Mouse (Mus musculus): Measurements from ENCODE around the gene Slc4a11. TPM values are rescaled to one million over a fixed set of nuclear protein-coding genes. Genes with fewer than 3 reads are reported as not detected.
"Not testable (repeated sequence)": the region's sequence is repeated elsewhere in the genome, so short reads cannot be mapped to it uniquely, and the experiment has no call there.

The Slc4a11 gene
- polyA plus RNA-seq, 1 experiment, result 3.5 TPM

DNA sequence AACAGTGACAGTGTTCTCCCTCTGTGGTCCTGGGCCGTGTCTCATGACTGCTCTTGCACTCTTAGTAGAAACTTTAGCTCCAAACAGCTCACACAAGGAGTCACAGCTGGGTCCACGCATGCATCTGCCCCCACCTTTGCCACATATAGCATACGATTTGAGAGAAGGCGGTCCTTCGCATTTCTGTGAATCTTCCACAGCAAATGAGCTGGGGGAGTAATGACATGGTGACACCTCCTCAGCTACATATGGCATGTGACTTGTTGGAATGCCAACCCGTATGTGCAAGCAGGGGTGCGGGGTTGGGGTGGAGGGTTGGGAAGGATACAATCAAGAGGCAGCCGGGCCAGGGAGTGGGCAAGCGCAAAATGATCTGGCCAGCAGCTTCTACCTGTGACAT, 40.8 kb downstream of the Slc4a11 start:
- TF ChIP-seq CTCF (IDR thresholded peaks at IDR 0.05; ENCODE audit: borderline replicate concordance, insufficient read depth, low read length) (no peak), POLR2A (IDR thresholded peaks at IDR 0.05; ENCODE audit: low read depth, low read length) (no peak)
- H3K27ac ChIP-seq (ENCODE audit: insufficient read depth, low read length), result no peak overlapping the region
- no peaks in the 10 kb centered on the region for H3K4me1 ChIP-seq (ENCODE audit: control insufficient read depth, insufficient read depth, low read length)
- H3K4me3 ChIP-seq (ENCODE audit: insufficient read depth, low read length), result no peak overlapping the region

GRCm38 (mm10) chr2:130655660-130656339, 41.5 kb downstream of the Slc4a11 start:
- Histone ChIP-seq H3K27ac (ENCODE audit: insufficient read depth, low read length) (no peak overlapping the region), H3K4me1 (ENCODE audit: control insufficient read depth, insufficient read depth, low read length) (no peaks in the 10 kb centered on the region), H3K4me3 (ENCODE audit: insufficient read depth, low read length) (no peak overlapping the region)
- TF ChIP-seq POLR2A (IDR thresholded peaks at IDR 0.05; ENCODE audit: low read depth, low read length) (no peak), CTCF (IDR thresholded peaks at IDR 0.05; ENCODE audit: borderline replicate concordance, insufficient read depth, low read length) (no peak)

- H3K4me1 ChIP-seq (ENCODE audit: control insufficient read depth, insufficient read depth, low read length), result no peaks in the 10 kb centered on the region
These were observed 43.6 kb downstream of the Slc4a11 start for GRCm38 (mm10) chr2:130653760-130654159.

DNA sequence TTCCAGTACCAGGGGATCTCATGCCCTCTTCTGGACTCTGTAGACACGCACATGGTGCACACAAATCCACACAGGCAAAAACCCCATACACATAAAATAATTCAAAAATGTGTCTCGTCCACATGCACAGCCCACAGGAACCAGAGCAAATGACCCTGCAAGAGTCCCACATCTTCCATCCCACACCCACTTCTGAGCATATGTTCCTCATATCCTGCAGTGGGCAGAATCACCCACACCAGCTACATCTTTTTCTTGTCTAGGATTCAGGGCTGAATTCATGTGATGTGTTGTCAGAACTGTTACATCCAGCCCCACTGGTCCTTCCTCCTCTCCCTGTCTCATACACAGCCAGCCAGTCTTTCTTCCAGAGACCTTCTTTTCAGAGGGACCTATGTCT, 44.0 kb downstream of the Slc4a11 start:
- no peak overlapping the region for H3K27ac ChIP-seq (ENCODE audit: insufficient read depth, low read length)
- H3K4me3 ChIP-seq (ENCODE audit: insufficient read depth, low read length), result no peak overlapping the region
- H3K4me1 ChIP-seq (ENCODE audit: control insufficient read depth, insufficient read depth, low read length), result no peaks in the 10 kb centered on the region
- TF ChIP-seq POLR2A (IDR thresholded peaks at IDR 0.05; ENCODE audit: low read depth, low read length), result no peak
- no peak for TF ChIP-seq CTCF (IDR thresholded peaks at IDR 0.05; ENCODE audit: borderline replicate concordance, insufficient read depth, low read length)

More at GRCm38 (mm10) chr2:130653760-130654159, 43.6 kb downstream of the Slc4a11 start:
- TF ChIP-seq POLR2A (IDR thresholded peaks at IDR 0.05; ENCODE audit: low read depth, low read length) (no peak), CTCF (IDR thresholded peaks at IDR 0.05; ENCODE audit: borderline replicate concordance, insufficient read depth, low read length) (no peak)
- H3K27ac ChIP-seq (ENCODE audit: insufficient read depth, low read length), result no peak overlapping the region
- H3K4me3 ChIP-seq (ENCODE audit: insufficient read depth, low read length), result no peak overlapping the region

DNA sequence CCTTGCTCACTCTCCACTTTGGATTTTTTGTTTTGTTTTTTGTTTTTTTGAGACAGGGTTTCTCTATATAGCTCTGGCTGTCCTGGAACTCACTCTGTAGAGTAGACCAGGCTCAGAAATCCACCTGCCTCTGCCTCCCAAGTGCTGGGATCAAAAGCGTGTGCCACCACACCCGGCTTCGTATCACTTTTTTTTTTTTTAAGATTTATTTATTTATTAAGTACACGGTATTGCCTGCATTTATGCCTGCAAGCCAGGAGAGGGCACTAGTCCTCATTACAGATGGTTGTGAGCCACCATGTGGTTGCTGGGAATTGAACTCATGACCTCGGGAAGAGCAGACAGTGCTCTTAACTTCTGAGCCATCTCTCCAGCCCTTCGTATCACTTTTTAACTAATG, 48.3 kb downstream of the Slc4a11 start:
- H3K4me1 ChIP-seq (ENCODE audit: control insufficient read depth, insufficient read depth, low read length); H3K4me3 ChIP-seq (ENCODE audit: insufficient read depth, low read length); H3K27ac ChIP-seq (ENCODE audit: insufficient read depth, low read length): not testable (repeated sequence)

DNA sequence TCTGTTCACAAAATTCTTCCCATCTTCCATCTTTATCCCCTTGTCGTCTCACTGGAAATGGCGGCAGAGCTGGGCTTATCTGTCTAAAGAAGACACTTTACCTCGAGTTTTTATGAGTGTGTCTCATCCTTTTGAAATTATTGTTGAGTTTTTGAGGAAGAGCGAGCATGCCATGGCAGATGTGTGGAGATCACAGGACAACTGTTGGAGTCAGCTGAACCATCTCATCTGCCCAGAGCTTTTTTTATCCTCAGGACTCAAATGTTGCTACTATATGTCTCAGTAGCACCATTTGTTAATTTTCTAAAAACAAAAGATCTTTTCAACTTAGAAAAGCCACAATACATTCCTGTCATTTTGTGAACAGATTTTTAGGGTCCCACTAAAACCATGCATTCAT, 52.1 kb downstream of the Slc4a11 start:
- H3K27ac ChIP-seq (ENCODE audit: insufficient read depth, low read length), result no peak overlapping the region
- TF ChIP-seq CTCF (IDR thresholded peaks at IDR 0.05; ENCODE audit: borderline replicate concordance, insufficient read depth, low read length) (no peak), POLR2A (IDR thresholded peaks at IDR 0.05; ENCODE audit: low read depth, low read length) (no peak)
- no peak overlapping the region for H3K4me3 ChIP-seq (ENCODE audit: insufficient read depth, low read length)
- H3K4me1 ChIP-seq (ENCODE audit: control insufficient read depth, insufficient read depth, low read length), result peaks cover 2% of the 10 kb centered on the region; the same call in 1 of the 2 replicates

DNA sequence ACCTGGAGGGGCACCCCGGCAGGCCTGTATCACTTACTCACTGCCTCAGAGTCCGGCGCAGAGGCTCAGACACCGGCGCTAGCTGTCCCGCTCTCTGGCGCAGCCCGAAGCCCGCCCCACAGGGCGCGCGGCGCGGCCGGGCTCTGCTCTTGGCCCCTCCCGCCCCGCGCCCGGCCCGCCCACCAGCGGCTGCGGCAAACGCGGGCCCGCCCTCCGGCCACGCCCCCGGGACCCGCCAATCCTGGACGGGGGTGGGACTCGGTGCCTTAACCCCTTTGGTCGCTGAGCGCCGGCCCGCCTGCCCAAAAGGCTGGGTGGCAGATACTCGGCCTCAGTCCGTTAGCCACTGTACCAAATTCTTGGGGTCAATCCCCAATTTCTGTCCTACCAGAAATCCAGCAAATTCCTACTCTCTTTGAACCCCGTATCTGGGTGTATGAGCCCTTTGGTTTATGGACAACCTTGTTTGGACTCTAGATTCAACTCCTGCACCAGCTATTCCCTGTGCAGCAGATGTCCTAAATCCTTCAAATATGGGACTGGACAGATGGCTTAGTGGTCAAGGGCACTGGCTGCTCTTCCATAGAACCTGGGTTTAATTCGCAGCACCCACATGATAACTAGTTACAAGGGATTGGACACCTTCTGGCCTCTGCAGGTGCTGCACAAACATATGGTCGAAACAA, 54.5 kb downstream of the Slc4a11 start, which contains the start of gene Lzts3:
Lzts3 (minus strand) TSS at position 120 of the 686 bp plus-strand sequence.
- TF ChIP-seq CTCF (IDR thresholded peaks at IDR 0.05; ENCODE audit: borderline replicate concordance, insufficient read depth, low read length), result no peak
- TF ChIP-seq POLR2A (IDR thresholded peaks at IDR 0.05; ENCODE audit: low read depth, low read length), result peak; percentile 53
- Histone ChIP-seq H3K4me3 (ENCODE audit: insufficient read depth, low read length) (peak within 1 kb of the TSS; percentile 71), H3K4me1 (ENCODE audit: control insufficient read depth, insufficient read depth, low read length) (peaks cover 2% of the 10 kb centered on the region; the same call in 1 of the 2 replicates), H3K27ac (ENCODE audit: insufficient read depth, low read length) (no peak within 1 kb of the TSS)

GRCm38 (mm10) chr2:130642197-130642660, 55.1 kb downstream of the Slc4a11 start:
- no peak overlapping the region for H3K27ac ChIP-seq (ENCODE audit: insufficient read depth, low read length)

GRCm38 (mm10) chr2:130641351-130642025, 55.8 kb downstream of the Slc4a11 start:
- H3K27ac ChIP-seq (ENCODE audit: insufficient read depth, low read length), result no peak overlapping the region
- H3K4me3 ChIP-seq (ENCODE audit: insufficient read depth, low read length), result no peak overlapping the region
- peaks cover 2% of the 10 kb centered on the region; the same call in 1 of the 2 replicates for H3K4me1 ChIP-seq (ENCODE audit: control insufficient read depth, insufficient read depth, low read length)
- TF ChIP-seq CTCF (IDR thresholded peaks at IDR 0.05; ENCODE audit: borderline replicate concordance, insufficient read depth, low read length), result no peak
- TF ChIP-seq POLR2A (IDR thresholded peaks at IDR 0.05; ENCODE audit: low read depth, low read length), result no peak

More at GRCm38 (mm10) chr2:130642197-130642660, 55.1 kb downstream of the Slc4a11 start:
- peaks cover 2% of the 10 kb centered on the region; the same call in 1 of the 2 replicates for H3K4me1 ChIP-seq (ENCODE audit: control insufficient read depth, insufficient read depth, low read length)
- H3K4me3 ChIP-seq (ENCODE audit: insufficient read depth, low read length), result peak overlapping the region; percentile 71
- TF ChIP-seq POLR2A (IDR thresholded peaks at IDR 0.05; ENCODE audit: low read depth, low read length) (no peak), CTCF (IDR thresholded peaks at IDR 0.05; ENCODE audit: borderline replicate concordance, insufficient read depth, low read length) (no peak)

Data from embryonic fibroblast, embryonic 13.5 days (primary cell).